Mouse (Mus musculus) limb, embryonic 14.5 days (tissue): ENCODE data around the gene Nxph3. TPM values are rescaled to one million over a fixed set of nuclear protein-coding genes. Genes with fewer than 3 reads are reported as not detected.

ENCODE experiments used
- ATAC-seq: fragments of 200-750 bp; cut with Nextera tagmentation; 2 replicates; pipeline ENCODE4 v1.8.0; 2017; ENCODE audit warnings: low read depth, moderate number of reproducible peaks, moderate TSS enrichment; ENCODE audit not compliant: low FRiP score
- DNase-seq: peaks from one replicate; pipeline ENCODE4 v3.0.0-alpha.2; 2015; ENCODE audit warnings: low spot score
- H3K27ac ChIP-seq: fragments of 300-500 bp; sonication (generic); replicated peaks from 2 replicates; pipeline ENCODE4 v1.5.1; 2014; ENCODE audit warnings: low read depth, mild to moderate bottlenecking, low read length, moderate library complexity, mixed read lengths
- H3K27me3 ChIP-seq: fragments of 300-500 bp; sonication (generic); 2 replicates; pipeline ENCODE4 v1.6.1; 2014; ENCODE audit warnings: low read length, mixed read lengths; ENCODE audit not compliant: control insufficient read depth, insufficient read depth
- H3K36me3 ChIP-seq: fragments of 300-500 bp; sonication (generic); 2 replicates; pipeline ENCODE4 v1.6.1; 2014; ENCODE audit warnings: mild to moderate bottlenecking, low read length, moderate library complexity, mixed read lengths; ENCODE audit not compliant: control insufficient read depth, insufficient read depth
- H3K4me1 ChIP-seq: fragments of 300-500 bp; sonication (generic); 2 replicates; pipeline ENCODE4 v1.6.1; 2014; ENCODE audit warnings: antibody characterized with exemption, low read length, mixed read lengths; ENCODE audit not compliant: control insufficient read depth, insufficient read depth
- H3K4me2 ChIP-seq: fragments of 300-500 bp; sonication (generic); replicated peaks from 2 replicates; pipeline ENCODE4 v1.6.1; 2014; ENCODE audit warnings: low read depth, mild to moderate bottlenecking, low read length, moderate library complexity; ENCODE audit not compliant: severe bottlenecking
- H3K4me3 ChIP-seq: fragments of 300-500 bp; sonication (generic); replicated peaks from 2 replicates; pipeline ENCODE4 v1.5.1; 2014; ENCODE audit warnings: low read length
- H3K9ac ChIP-seq: fragments of 300-500 bp; sonication (generic); 2 replicates; pipeline ENCODE4 v1.6.1; 2014; ENCODE audit warnings: mild to moderate bottlenecking, low read depth, low read length, moderate library complexity; ENCODE audit not compliant: severe bottlenecking
- H3K9me3 ChIP-seq: fragments of 300-500 bp; sonication (generic); 2 replicates; pipeline ENCODE4 v1.6.1; 2016; ENCODE audit warnings: low read length; ENCODE audit not compliant: control insufficient read depth
- POLR2A ChIP-seq: fragments of 200-500 bp; IDR thresholded peaks from 2 replicates; pipeline ENCODE4 v1.8.0; 2012; ENCODE audit warnings: inconsistent platforms, mild to moderate bottlenecking, moderate library complexity, borderline replicate concordance; ENCODE audit not compliant: insufficient read depth, insufficient read length; ENCODE audit errors: extremely low read depth
- WGBS: fragments of 180-500 bp; shearing (Covaris S2); extraction: QIAGEN DNeasy Blood & Tissue Kit; methylation state at CpG from one replicate; pipeline ENCODE4 v1.1.7; 2014; 5-methylcytosine and 5-hydroxymethylcytosine counted together
- polyA plus RNA-seq, 2 experiments: library from polyadenylated mRNA; depleted of rRNA in 1 of 2; stranded (reverse) in 1 of 2; unstranded in 1 of 2; fragments of >200 nt; fragmentation: Nextera tagmentation in 1 of 2; extraction: Ambion mirVana in 1 of 2; gene quantifications; 2 replicates each; pipeline versions ENCODE4 v1.2.1 to v1.2.3; 2012 to 2014

Gene Nxph3
- polyA plus RNA-seq, 2 experiments = 0.91 to 2.4 TPM

DNA sequence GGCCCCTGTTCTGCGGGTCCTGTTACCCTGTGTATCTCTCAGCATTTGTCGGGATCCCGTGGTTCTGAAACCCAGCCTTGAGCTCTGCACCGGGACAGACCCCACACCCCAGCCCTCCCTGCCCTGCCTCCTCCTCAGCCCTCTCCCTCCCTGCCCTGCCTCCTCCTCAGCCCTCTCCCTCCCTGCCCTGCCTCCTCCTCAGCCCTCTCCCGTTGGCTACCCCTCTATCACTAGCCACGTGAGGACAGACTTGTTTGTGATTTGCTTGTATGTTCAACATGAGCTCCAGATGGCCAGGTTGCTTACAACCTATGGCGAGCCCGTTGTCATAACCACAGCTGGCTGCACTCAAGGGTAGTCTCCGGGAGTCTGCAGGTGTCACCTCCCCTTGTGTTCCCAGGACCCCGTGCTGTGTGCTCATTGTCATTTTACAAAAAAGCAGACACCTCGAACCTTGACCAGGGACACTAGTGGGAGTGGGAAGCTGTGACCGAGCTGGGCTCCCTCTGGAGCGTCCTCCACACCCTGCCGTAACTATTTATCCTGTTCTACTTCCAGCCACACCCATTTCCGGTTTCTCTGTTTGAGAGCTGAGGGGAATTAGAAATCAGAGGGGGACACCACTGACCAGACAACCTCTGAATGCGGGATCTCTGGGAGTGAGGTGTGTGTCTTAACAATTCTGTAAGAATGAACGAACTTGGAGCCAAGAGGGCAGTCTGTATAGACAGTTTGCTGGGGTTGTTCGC is 26.4 kb upstream of the Nxph3 start:
- Histone ChIP-seq H3K36me3 (no peaks in the 10 kb centered on the region), H3K9ac (no peak overlapping the region), H3K4me3 (no peak overlapping the region), H3K9me3 (no peaks in the 10 kb centered on the region), H3K27me3 (no peaks in the 10 kb centered on the region), H3K4me2 (no peak overlapping the region), H3K4me1 (peaks cover 12% of the 10 kb centered on the region; the same call in 1 of the 2 replicates), H3K27ac (no peak overlapping the region)
- TF ChIP-seq POLR2A = no peak
- ATAC-seq = no peak
- DNase-seq = no peak
- 20% methylated on average over 18 of the region's 18 CpGs for WGBS

- Histone ChIP-seq H3K36me3 (no peaks in the 10 kb centered on the region), H3K27me3 (no peaks in the 10 kb centered on the region), H3K4me1 (peaks cover 11% of the 10 kb centered on the region; the same call in 1 of the 2 replicates), H3K27ac (no peak overlapping the region), H3K4me3 (no peak overlapping the region), H3K9ac (no peak overlapping the region), H3K4me2 (no peak overlapping the region), H3K9me3 (no peaks in the 10 kb centered on the region)
- peak; percentile 72 for ATAC-seq
- DNase-seq = peak; percentile 66
- WGBS = 71% methylated on average over 14 of the region's 15 CpGs
- no peak for TF ChIP-seq POLR2A
Measured at GRCm38 (mm10) chr11:95538378-95539104, 24.2 kb upstream of the Nxph3 start.

GRCm38 (mm10) chr11:95533484-95534160 is 19.3 kb upstream of the Nxph3 start:
- H3K27ac ChIP-seq = no peak overlapping the region
- no peak for TF ChIP-seq POLR2A
- WGBS = 22% methylated on average over 24 of the region's 24 CpGs
- ATAC-seq (peak; percentile 85), DNase-seq (peak; percentile 76)
- no peaks in the 10 kb centered on the region for H3K27me3 ChIP-seq
- H3K9me3 ChIP-seq = no peaks in the 10 kb centered on the region
- H3K9ac ChIP-seq = no peak overlapping the region; the same call in 1 of the 2 replicates
- H3K4me1 ChIP-seq = 0 out of 2 replicates have a peak, but pooled peaks cover 3% of the 10 kb centered on the region
- peak overlapping the region; percentile 11; the same call in 1 of the 2 replicates for H3K4me3 ChIP-seq
- H3K36me3 ChIP-seq = no peaks in the 10 kb centered on the region
- peak overlapping the region; percentile 43 for H3K4me2 ChIP-seq

GRCm38 (mm10) chr11:95532353-95533072 is 18.1 kb upstream of the Nxph3 start:
- H3K27me3 ChIP-seq = no peaks in the 10 kb centered on the region
- no peaks in the 10 kb centered on the region for H3K9me3 ChIP-seq
- ATAC-seq (no peak), DNase-seq (no peak)
- 0 out of 2 replicates have a peak, but pooled peaks cover 3% of the 10 kb centered on the region for H3K4me1 ChIP-seq
- no peak overlapping the region for H3K27ac ChIP-seq
- no peak for TF ChIP-seq POLR2A
- H3K4me3 ChIP-seq = no peak overlapping the region
- WGBS = 70% methylated on average over 13 of the region's 13 CpGs
- H3K36me3 ChIP-seq = no peaks in the 10 kb centered on the region
- H3K9ac ChIP-seq = no peak overlapping the region
- no peak overlapping the region for H3K4me2 ChIP-seq

- Histone ChIP-seq H3K27me3 (no peaks in the 10 kb centered on the region), H3K4me2 (no peak overlapping the region), H3K27ac (no peak overlapping the region), H3K4me1 (no peaks in the 10 kb centered on the region), H3K9ac (no peak overlapping the region), H3K9me3 (no peaks in the 10 kb centered on the region), H3K36me3 (no peaks in the 10 kb centered on the region), H3K4me3 (no peak overlapping the region)
- WGBS = 70% methylated on average over 3 of the region's 3 CpGs
- no peak for DNase-seq
- TF ChIP-seq POLR2A = no peak
- ATAC-seq = no peak
Measured at GRCm38 (mm10) chr11:95528231-95528630, 13.9 kb upstream of the Nxph3 start.
